Mouse (Mus musculus): ENCODE measurements at regions not wholly inside any gene's neighbourhood (a gene's known extent, or its start where the extent isn't known, plus 50 kb on each side); places are given as distances from the start of the nearest gene placed in this dataset.

DNA sequence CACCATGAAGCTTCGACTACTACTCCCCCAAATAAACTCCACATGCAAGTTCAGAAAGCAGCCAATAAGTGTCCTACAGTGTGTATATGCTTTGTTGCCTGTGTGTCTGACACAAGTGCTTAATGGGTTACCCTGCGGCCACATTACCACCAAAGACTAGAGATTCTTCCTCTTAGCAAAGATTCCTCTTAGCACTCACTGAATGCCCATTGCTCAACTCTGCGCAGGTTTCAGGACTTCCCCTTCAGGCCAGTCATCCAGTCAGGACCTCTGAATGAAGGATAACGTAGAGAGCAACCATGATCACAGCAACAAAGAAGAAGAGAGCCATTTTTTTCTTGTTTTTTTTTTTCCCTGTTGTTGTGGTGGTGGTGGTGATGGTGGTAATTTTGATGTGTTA is 222.0 kb downstream of the Rpl36a-ps1 start:
- Histone ChIP-seq H3K4me2 (no peak overlapping the region), H3K27ac (no peak overlapping the region), H3K36me3 (ENCODE audit: poor library complexity, severe bottlenecking) (no peaks in the 10 kb centered on the region), H3K9me3 (replicated peaks) (no peaks in the 10 kb centered on the region), H3K9ac (no peak overlapping the region), H3K4me1 (no peaks in the 10 kb centered on the region), H3K27me3 (no peaks in the 10 kb centered on the region), H3K4me3 (no peak overlapping the region)
- no peak for ATAC-seq
- 86% methylated on average over 4 of the region's 4 CpGs for WGBS

DNA sequence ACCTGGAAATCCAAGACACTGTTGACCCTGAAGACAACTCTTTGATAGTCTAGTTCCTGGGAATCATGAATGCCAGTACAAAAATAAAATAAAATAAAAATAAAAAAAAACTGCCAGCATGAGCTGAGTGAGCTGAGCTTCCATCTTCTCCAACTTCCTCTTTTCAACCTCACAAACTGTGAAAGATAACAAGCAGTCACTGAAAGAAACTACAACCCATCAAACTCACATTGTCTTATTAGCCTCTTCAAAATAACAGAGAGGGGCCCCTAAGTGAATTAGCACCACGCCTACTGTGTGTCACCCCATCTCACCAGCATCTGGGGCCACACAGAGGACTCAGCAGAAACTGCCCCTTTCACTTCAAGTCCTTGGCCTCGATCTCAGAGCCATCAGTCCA is 225.3 kb downstream of the Rpl36a-ps1 start:
- H3K4me2 ChIP-seq = no peak overlapping the region
- no peak for ATAC-seq
- no peak overlapping the region for H3K27ac ChIP-seq
- H3K27me3 ChIP-seq = no peaks in the 10 kb centered on the region
- no peaks in the 10 kb centered on the region for H3K9me3 ChIP-seq (replicated peaks)
- WGBS = 83% methylated on average over 2 of the region's 2 CpGs
- H3K9ac ChIP-seq = no peak overlapping the region
- no peaks in the 10 kb centered on the region for H3K4me1 ChIP-seq
- no peaks in the 10 kb centered on the region for H3K36me3 ChIP-seq (ENCODE audit: poor library complexity, severe bottlenecking)
- H3K4me3 ChIP-seq = no peak overlapping the region

DNA sequence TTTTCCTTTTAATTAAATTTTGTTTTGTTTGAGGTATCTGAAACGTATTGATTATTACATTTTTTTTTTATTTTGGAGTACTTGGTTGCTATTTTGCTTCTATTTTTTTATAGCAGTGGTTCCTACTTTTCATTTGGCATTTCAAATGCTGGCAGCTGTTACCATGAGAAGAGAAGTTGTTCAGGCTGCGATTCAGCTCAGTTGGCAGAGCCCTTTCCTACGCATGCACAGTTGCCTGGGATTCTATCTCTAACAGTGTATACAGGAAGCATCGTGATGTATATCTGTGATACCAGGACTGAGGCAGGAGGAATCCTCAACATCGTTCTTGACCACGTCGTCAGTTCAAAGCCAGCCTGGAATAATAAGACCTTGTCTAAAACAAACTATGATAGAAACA is 226.6 kb downstream of the Rpl36a-ps1 start:
- no peaks in the 10 kb centered on the region for H3K4me1 ChIP-seq
- H3K27ac ChIP-seq = no peak overlapping the region
- 87% methylated on average over 7 of the region's 7 CpGs for WGBS
- H3K9ac ChIP-seq = no peak overlapping the region
- no peak overlapping the region for H3K4me2 ChIP-seq
- no peak; the same call in 1 of the 2 replicates for ATAC-seq
- H3K9me3 ChIP-seq (replicated peaks) = no peaks in the 10 kb centered on the region
- H3K36me3 ChIP-seq (ENCODE audit: poor library complexity, severe bottlenecking) = no peaks in the 10 kb centered on the region
- no peak overlapping the region for H3K4me3 ChIP-seq
- no peaks in the 10 kb centered on the region for H3K27me3 ChIP-seq

DNA sequence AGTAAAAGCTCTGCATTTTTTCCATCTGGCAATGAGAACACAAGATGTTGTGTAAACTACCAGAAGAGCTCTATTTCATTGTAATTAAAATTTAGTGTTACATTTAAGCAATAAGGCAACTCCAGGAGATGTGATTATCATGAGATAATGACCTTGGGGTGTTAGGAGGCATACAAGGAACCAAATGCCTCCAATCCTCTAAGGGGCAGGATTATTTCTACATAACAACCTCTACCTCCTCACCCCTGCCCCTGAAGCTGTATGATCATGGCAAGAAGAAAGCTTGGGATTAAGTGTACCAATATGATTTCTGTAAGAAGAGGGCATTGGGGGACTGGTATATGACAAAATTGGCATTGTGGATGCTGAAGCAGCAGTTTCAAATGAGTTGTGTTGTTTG is 228.8 kb downstream of the Rpl36a-ps1 start:
- no peak overlapping the region for H3K27ac ChIP-seq
- H3K9me3 ChIP-seq (replicated peaks) = no peaks in the 10 kb centered on the region
- no peaks in the 10 kb centered on the region for H3K27me3 ChIP-seq

DNA sequence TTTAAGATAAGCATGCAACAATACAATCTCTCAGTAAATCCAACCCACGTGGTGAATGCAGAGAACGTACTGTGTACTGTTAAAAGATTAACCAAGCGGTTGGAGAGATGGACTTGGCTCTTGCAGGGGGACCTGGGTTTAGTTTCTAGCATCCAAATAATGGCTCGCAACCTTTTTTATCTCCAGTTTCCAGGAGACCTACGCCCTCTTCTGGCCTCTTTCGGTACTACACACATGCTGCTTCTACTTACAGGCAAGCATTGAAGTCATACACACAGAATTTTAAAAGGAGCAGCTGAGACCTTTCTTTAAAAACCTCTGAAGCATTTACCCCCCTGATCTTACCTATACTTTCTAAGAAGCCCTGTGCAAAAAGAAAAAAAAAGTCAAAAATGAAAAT is 243.4 kb downstream of the Rpl36a-ps1 start:
- Histone ChIP-seq H3K9me3 (replicated peaks) (no peaks in the 10 kb centered on the region), H3K4me1 (no peaks in the 10 kb centered on the region), H3K27ac (no peak overlapping the region), H3K36me3 (ENCODE audit: poor library complexity, severe bottlenecking) (no peaks in the 10 kb centered on the region), H3K4me3 (no peak overlapping the region), H3K27me3 (no peaks in the 10 kb centered on the region), H3K9ac (no peak overlapping the region), H3K4me2 (no peak overlapping the region)
- no peak for ATAC-seq
- WGBS = 91% methylated on average over 6 of the region's 6 CpGs

More for the DNA sequence above, 228.8 kb downstream of the Rpl36a-ps1 start:
- H3K36me3 ChIP-seq (ENCODE audit: poor library complexity, severe bottlenecking) = no peaks in the 10 kb centered on the region
- H3K4me3 ChIP-seq = no peak overlapping the region
- ATAC-seq = no peak
- no peak overlapping the region for H3K9ac ChIP-seq
- no peaks in the 10 kb centered on the region for H3K4me1 ChIP-seq
- no peak overlapping the region for H3K4me2 ChIP-seq

DNA sequence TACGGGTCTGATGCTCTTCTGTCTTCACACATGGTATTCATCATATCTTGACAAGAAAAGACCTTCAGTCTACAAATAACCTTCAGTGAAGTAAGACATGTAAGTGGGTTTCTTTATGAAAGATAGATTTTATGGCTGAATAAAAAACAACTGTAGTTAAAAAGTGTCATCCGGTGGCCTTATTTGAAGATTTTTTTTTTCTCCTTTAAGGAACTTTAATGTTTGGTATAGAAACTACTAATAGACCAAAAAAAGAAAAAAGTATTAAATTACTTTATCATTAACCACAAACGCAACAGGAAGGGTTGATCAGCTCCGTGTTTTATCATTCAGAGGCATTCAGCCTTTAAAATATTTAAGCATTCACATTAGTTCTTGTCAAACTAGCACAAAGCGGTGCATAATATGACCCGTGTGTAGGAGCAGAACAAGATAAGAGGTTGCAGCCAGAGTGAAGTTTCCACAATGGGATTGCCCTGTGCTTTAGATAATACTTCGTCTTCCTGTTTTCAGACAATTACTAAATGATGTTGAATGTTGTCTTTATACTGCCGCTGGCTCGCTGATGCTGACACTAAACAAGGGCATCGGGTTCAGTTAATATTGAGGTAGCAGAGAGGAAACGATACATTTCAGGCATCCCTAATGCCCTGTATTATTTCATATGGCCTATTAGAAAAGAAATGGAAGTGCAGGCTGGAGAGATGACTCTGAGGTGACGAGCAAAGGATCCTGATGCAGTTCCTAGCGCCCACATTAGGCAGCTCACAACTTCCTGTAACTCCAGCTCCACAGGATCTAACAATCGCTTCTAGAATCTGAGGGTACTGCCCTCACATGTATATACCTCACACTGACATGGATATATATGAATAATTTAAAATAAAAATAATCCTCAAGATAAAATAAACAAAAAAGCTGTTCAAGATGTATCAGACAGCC is 244.8 kb downstream of the Rpl36a-ps1 start:
- no peak overlapping the region for H3K4me3 ChIP-seq
- H3K9me3 ChIP-seq (replicated peaks) = no peaks in the 10 kb centered on the region
- no peaks in the 10 kb centered on the region for H3K27me3 ChIP-seq
- 89% methylated on average over 14 of the region's 14 CpGs for WGBS
- H3K27ac ChIP-seq = no peak overlapping the region
- no peaks in the 10 kb centered on the region for H3K36me3 ChIP-seq (ENCODE audit: poor library complexity, severe bottlenecking)
- no peak overlapping the region for H3K9ac ChIP-seq
- no peak for ATAC-seq
- no peak overlapping the region for H3K4me2 ChIP-seq
- H3K4me1 ChIP-seq = no peaks in the 10 kb centered on the region

DNA sequence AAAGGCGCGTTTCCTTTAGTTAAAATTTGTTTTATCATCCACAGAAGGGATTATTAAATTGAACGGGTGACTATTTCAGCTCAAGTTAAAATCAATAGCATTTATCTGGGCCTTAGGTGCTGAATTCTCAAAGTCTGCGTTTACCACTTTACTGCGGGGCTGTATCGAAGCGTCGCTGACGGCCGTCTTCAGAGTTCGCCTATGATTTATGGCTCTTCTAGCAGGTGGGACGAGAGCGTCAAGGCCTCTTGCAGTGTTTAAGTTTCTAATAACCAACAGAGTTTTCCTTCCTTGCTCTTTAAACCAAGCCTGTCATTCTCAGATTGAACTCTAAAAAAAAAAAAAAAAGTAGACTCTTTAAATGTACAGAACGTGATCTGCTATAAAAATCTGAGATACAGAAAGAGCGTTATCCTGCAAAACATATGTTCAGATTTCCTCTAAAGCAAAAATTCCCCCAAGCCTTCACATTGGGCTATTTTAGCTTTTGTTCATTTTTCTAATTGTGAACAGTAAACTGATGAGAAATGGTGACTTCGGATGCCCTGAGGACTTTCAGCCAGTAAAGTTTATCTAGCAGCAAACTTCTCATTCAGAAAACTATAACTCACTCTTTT is 246.9 kb downstream of the Rpl36a-ps1 start:
- ATAC-seq = no peak
- Histone ChIP-seq H3K4me2 (no peak overlapping the region), H3K4me3 (no peak overlapping the region), H3K9me3 (replicated peaks) (no peaks in the 10 kb centered on the region), H3K27me3 (no peaks in the 10 kb centered on the region), H3K4me1 (no peaks in the 10 kb centered on the region), H3K9ac (no peak overlapping the region), H3K36me3 (ENCODE audit: poor library complexity, severe bottlenecking) (no peaks in the 10 kb centered on the region), H3K27ac (no peak overlapping the region)
- 92% methylated on average over 16 of the region's 16 CpGs for whole genome bisulfite sequencing

DNA sequence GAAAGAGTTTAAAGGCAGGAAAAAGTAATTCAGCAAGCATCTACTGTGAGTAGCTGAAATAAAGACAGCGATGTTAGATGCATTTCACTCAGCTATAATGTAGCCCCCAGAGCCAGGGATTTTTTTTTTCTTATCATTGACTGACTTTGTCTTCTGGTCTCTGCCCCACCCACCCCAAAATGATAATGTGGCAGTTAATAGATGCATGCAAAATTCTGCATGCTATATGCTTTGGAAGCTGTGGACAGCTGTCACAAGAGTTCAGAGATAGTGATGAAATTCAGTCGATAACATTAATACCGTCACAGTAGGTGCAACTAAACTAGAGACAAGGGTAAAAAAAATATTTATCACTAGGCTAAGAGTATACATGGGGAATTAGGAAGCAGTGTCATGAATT is 263.7 kb downstream of the Rpl36a-ps1 start:
- Histone ChIP-seq H3K27me3 (no peaks in the 10 kb centered on the region), H3K4me1 (no peaks in the 10 kb centered on the region), H3K4me3 (no peak overlapping the region), H3K36me3 (ENCODE audit: poor library complexity, severe bottlenecking) (no peaks in the 10 kb centered on the region), H3K9ac (no peak overlapping the region), H3K4me2 (no peak overlapping the region), H3K27ac (no peak overlapping the region), H3K9me3 (replicated peaks) (no peaks in the 10 kb centered on the region)
- no peak for ATAC-seq
- 95% methylated on average over 3 of the region's 3 CpGs for WGBS

DNA sequence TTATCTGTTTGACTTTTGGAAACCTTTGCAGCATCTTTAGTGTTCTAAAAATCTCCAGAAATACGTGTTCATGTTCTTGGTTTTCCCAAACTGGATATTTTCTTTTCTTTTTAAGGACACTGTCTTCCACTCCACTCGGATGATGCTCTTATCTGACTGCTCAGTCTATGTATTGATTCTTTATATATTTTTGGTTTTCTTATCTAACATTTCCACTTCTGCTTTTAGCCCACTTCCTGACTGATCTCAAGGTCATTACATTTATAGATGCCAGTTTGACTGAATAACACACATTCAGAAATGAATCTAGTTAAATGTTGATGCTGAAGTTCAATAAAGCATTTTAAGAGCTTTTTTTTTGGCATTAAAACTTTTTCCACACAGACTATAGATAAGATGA is 265.3 kb downstream of the Rpl36a-ps1 start:
- H3K9ac ChIP-seq = no peak overlapping the region

DNA sequence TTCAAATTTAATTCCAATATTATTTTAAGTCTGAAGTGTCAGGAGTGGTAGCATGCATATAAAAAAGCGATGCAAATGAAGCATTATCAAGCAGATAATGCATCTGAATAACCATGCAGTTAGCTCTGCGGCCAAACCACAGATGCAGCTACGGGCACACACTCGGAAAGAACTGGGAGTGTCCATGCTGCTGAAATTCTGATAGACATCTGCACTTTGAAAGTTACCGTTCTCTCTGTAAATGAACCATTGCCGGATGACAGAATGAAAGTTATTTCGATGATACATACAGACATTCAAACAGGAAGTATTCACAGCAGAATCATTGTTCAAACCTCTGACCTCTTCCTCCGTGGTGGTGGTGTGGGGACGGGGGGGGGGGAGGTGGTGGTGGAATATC is 271.6 kb downstream of the Rpl36a-ps1 start:
- no peak for ATAC-seq
- no peaks in the 10 kb centered on the region for H3K36me3 ChIP-seq (ENCODE audit: poor library complexity, severe bottlenecking)
- WGBS = 84% methylated on average over 9 of the region's 9 CpGs
- H3K4me2 ChIP-seq = no peak overlapping the region
- H3K4me3 ChIP-seq = no peak overlapping the region
- no peak overlapping the region for H3K27ac ChIP-seq
- no peaks in the 10 kb centered on the region for H3K27me3 ChIP-seq
- H3K4me1 ChIP-seq = no peaks in the 10 kb centered on the region
- H3K9me3 ChIP-seq (replicated peaks) = no peaks in the 10 kb centered on the region
- no peak overlapping the region for H3K9ac ChIP-seq

More for the DNA sequence above, 265.3 kb downstream of the Rpl36a-ps1 start:
- Histone ChIP-seq H3K4me2 (no peak overlapping the region), H3K4me1 (no peaks in the 10 kb centered on the region), H3K9me3 (replicated peaks) (no peaks in the 10 kb centered on the region), H3K4me3 (no peak overlapping the region), H3K27me3 (no peaks in the 10 kb centered on the region), H3K36me3 (ENCODE audit: poor library complexity, severe bottlenecking) (no peaks in the 10 kb centered on the region), H3K27ac (no peak overlapping the region)
- WGBS = 78% methylated on average over 2 of the region's 2 CpGs
- ATAC-seq = no peak

DNA sequence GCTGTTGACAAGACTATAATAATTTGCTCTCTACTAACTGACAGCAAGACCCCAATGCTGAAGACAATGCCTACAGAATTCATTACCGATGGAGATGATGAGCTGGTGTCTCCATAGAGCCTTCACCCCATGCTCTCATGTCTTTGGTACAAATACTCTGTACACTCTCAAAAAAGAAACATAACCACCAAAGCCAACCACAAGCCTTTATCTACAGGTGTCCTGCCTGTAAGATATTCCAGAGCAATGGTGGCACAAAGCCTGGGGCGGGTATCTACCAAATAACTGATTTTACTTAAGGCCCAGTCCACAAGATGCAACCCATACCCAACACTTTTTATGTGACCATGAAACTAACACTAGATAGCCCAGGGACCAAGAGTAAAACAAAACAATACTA is 273.1 kb downstream of the Rpl36a-ps1 start:
- H3K27me3 ChIP-seq = no peaks in the 10 kb centered on the region
- 86% methylated on average over 2 of the region's 2 CpGs for WGBS
- no peaks in the 10 kb centered on the region for H3K9me3 ChIP-seq (replicated peaks)
- no peaks in the 10 kb centered on the region for H3K36me3 ChIP-seq (ENCODE audit: poor library complexity, severe bottlenecking)
- no peak overlapping the region for H3K27ac ChIP-seq
- no peak for ATAC-seq
- H3K4me2 ChIP-seq = no peak overlapping the region
- no peak overlapping the region for H3K9ac ChIP-seq
- H3K4me1 ChIP-seq = no peaks in the 10 kb centered on the region
- no peak overlapping the region for H3K4me3 ChIP-seq

DNA sequence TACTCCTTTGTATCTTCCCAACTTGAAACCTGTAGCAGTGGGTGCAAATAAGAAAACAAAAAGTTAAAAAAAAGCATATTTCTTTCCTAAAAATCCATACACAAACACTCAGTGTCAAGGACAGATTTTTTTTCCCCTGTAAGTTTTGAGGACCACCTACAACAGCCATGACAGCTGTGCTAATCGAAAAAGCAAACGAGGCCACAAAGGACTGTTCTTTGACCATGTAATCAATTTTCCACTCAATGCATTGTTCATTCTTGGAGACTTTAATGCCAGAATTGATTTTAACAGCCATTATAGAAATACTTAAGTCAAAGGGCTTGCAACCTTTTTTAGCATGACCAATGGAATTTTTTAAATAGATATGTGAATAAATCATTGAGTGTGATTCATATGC is 286.1 kb downstream of the Rpl36a-ps1 start:
- no peak for ATAC-seq
- no peaks in the 10 kb centered on the region for H3K27me3 ChIP-seq

More for the DNA sequence above, 286.1 kb downstream of the Rpl36a-ps1 start:
- WGBS = 48% methylated on average over 2 of the region's 2 CpGs
- Histone ChIP-seq H3K36me3 (ENCODE audit: poor library complexity, severe bottlenecking) (no peaks in the 10 kb centered on the region), H3K4me3 (no peak overlapping the region), H3K9me3 (replicated peaks) (no peaks in the 10 kb centered on the region), H3K27ac (no peak overlapping the region), H3K4me1 (no peaks in the 10 kb centered on the region), H3K4me2 (no peak overlapping the region), H3K9ac (no peak overlapping the region)
